Mouse (Mus musculus): Measurements from ENCODE around the gene Stk40.

GRCm38 (mm10) chr4:126148161-126148961 is 44.6 kb downstream of the Stk40 start:
- TF ChIP-seq CTCF (IDR thresholded peaks at IDR 0.05; ENCODE audit: control insufficient read depth, insufficient read depth, insufficient replicate concordance, low read depth, low read length) (no peak), POLR2A (IDR thresholded peaks at IDR 0.05; ENCODE audit: control insufficient read depth, low read depth, low read length) (no peak)
